15 mouse cellular contexts compared by ENCODE assay signal in the genomic region with DNA sequence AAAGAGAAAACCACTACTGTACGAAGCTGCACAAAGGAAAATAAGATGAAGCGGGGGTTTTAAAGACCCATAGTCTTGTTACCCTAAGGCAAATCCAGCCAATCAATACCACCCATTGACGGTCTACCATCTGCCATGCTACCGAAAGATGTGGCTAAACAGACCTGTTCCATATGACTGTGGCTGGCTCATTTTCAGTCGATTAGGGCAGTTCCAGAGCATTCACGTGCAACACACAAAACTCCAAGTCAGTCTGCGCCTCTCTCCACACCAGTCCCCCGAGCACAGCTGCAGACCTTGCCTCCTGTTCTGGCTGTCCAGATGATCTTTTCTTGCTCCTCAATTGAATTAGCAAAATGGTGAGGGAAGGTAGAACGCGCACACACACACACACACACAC. TPM values are rescaled to one million over a fixed set of nuclear protein-coding genes. Genes with fewer than 3 reads are reported as not detected.
DNase-seq lines count a peak whose midpoint lies in the region; ATAC-seq and TF ChIP-seq lines count a peak whose summit lies in the region.
"Had no signal": no experiment of that assay in that cellular context is flagged by ENCODE, and none has a peak within 500 bp of the region (broad histone marks: within the 10 kb centered on the region; RNA-seq: fewer than 3 reads in every experiment).

No protein-coding gene starts in this region.

- H3K4me2 ChIP-seq in forebrain, postnatal 0 days (ENCODE audit: low read depth), result no peak overlapping the region
- H3K4me2 ChIP-seq in hindbrain, embryonic 11.5 days (replicated peaks; ENCODE audit: low read depth, low read length), result no peak overlapping the region
- peak overlapping the region; percentile 15; the same call in 1 of the 2 replicates for H3K4me2 ChIP-seq in midbrain, embryonic 14.5 days (ENCODE audit: low read length)
- no peak overlapping the region for H3K4me2 ChIP-seq in kidney, embryonic 16.5 days (replicated peaks; ENCODE audit: low read depth, low read length)
- H3K4me2 ChIP-seq in liver, embryonic 12.5 days, result no peak overlapping the region
- H3K4me2 ChIP-seq: kidney, embryonic 15.5 days; limb, embryonic 13.5 days; lung, embryonic 14.5 days had no signal

- TF ChIP-seq CTCF in forebrain, postnatal 0 days (IDR thresholded peaks at IDR 0.05; ENCODE audit: low read depth), result no peak

- no peaks in the 10 kb centered on the region for H3K9me3 ChIP-seq in forebrain, embryonic 10.5 days
- H3K9me3 ChIP-seq in forebrain, postnatal 0 days (ENCODE audit: low read length), result no peaks in the 10 kb centered on the region
- H3K9me3 ChIP-seq in hindbrain, embryonic 11.5 days (ENCODE audit: control insufficient read depth, low read length), result no peaks in the 10 kb centered on the region
- H3K9me3 ChIP-seq in midbrain, embryonic 14.5 days (ENCODE audit: control insufficient read depth, low read length), result no peaks in the 10 kb centered on the region
- H3K9me3 ChIP-seq in kidney, embryonic 16.5 days (ENCODE audit: low read length), result no peaks in the 10 kb centered on the region
- H3K9me3 ChIP-seq in liver, embryonic 12.5 days (replicated peaks), result no peaks in the 10 kb centered on the region
- H3K9me3 ChIP-seq: kidney, embryonic 15.5 days; limb, embryonic 13.5 days had no signal

- WGBS in forebrain, embryonic 10.5 days, result 62% methylated on average over 10 of the region's 10 CpGs
- WGBS in forebrain, postnatal 0 days, result 50% methylated on average over 10 of the region's 10 CpGs
- 59% methylated on average over 10 of the region's 10 CpGs for WGBS in hindbrain, embryonic 11.5 days
- 38% methylated on average over 10 of the region's 10 CpGs for WGBS in midbrain, embryonic 14.5 days
- 69% methylated on average over 10 of the region's 10 CpGs for WGBS in kidney, embryonic 16.5 days
- WGBS in liver, embryonic 12.5 days (ENCODE audit: insufficient replicate concordance), result 68% methylated on average over 10 of the region's 10 CpGs

- H3K27me3 ChIP-seq in forebrain, embryonic 10.5 days (ENCODE audit: poor library complexity, severe bottlenecking), result no peaks in the 10 kb centered on the region
- no peaks in the 10 kb centered on the region for H3K27me3 ChIP-seq in forebrain, postnatal 0 days (ENCODE audit: insufficient read depth, low read length)
- H3K27me3 ChIP-seq in hindbrain, embryonic 11.5 days (ENCODE audit: control insufficient read depth, insufficient read depth, low read length), result no peaks in the 10 kb centered on the region
- no peaks in the 10 kb centered on the region for H3K27me3 ChIP-seq in midbrain, embryonic 14.5 days (ENCODE audit: control insufficient read depth, insufficient read depth, low read length)
- H3K27me3 ChIP-seq in kidney, embryonic 16.5 days (ENCODE audit: insufficient read depth, low read length), result no peaks in the 10 kb centered on the region
- H3K27me3 ChIP-seq in liver, embryonic 12.5 days (replicated peaks), result no peaks in the 10 kb centered on the region
- H3K27me3 ChIP-seq: kidney, embryonic 15.5 days had no signal

- DNase-seq in forebrain, embryonic 10.5 days (ENCODE audit: extremely low spot score, low spot score), result peak; percentile 26
- DNase-seq in forebrain, postnatal 0 days, result no peak
- DNase-seq in hindbrain, embryonic 11.5 days (ENCODE audit: low spot score), result peak; percentile 36
- peak; percentile 38 for DNase-seq in midbrain, embryonic 14.5 days
- no peak for DNase-seq in thymus, postnatal 36 days
- no peak for DNase-seq in cerebellum, adult 18-20 months
- DNase-seq: heart, postnatal 36 days; layer of hippocampus, postnatal 36 days; lung, embryonic 14.5 days had no signal

- H3K9ac ChIP-seq in forebrain, postnatal 0 days, result no peak overlapping the region
- no peak overlapping the region for H3K9ac ChIP-seq in hindbrain, embryonic 11.5 days (ENCODE audit: low read depth, low read length)
- H3K9ac ChIP-seq in midbrain, embryonic 14.5 days (replicated peaks; ENCODE audit: low read length), result no peak overlapping the region
- H3K9ac ChIP-seq in kidney, embryonic 16.5 days (replicated peaks; ENCODE audit: low read length), result no peak overlapping the region
- H3K9ac ChIP-seq in liver, embryonic 12.5 days, result no peak overlapping the region
- H3K9ac ChIP-seq: kidney, embryonic 15.5 days; limb, embryonic 13.5 days; lung, embryonic 14.5 days had no signal

- peaks cover 50% of the 10 kb centered on the region for H3K4me1 ChIP-seq in forebrain, embryonic 10.5 days
- no peaks in the 10 kb centered on the region for H3K4me1 ChIP-seq in forebrain, postnatal 0 days (ENCODE audit: insufficient read depth)
- no peaks in the 10 kb centered on the region for H3K4me1 ChIP-seq in hindbrain, embryonic 11.5 days (replicated peaks; ENCODE audit: control insufficient read depth, insufficient read depth, low read length)
- 0 out of 2 replicates have a peak, but pooled peaks cover 7% of the 10 kb centered on the region for H3K4me1 ChIP-seq in midbrain, embryonic 14.5 days (ENCODE audit: control insufficient read depth, insufficient read depth, low read length)
- H3K4me1 ChIP-seq in kidney, embryonic 16.5 days (ENCODE audit: insufficient read depth, low read length), result no peaks in the 10 kb centered on the region; the same call in 1 of the 2 replicates
- H3K4me1 ChIP-seq in liver, embryonic 12.5 days, result no peaks in the 10 kb centered on the region

- H3K36me3 ChIP-seq in forebrain, embryonic 10.5 days (replicated peaks), result no peaks in the 10 kb centered on the region
- H3K36me3 ChIP-seq in forebrain, postnatal 0 days (ENCODE audit: insufficient read depth), result no peaks in the 10 kb centered on the region
- H3K36me3 ChIP-seq in hindbrain, embryonic 11.5 days (ENCODE audit: control insufficient read depth, insufficient read depth, low read length), result no peaks in the 10 kb centered on the region
- no peaks in the 10 kb centered on the region for H3K36me3 ChIP-seq in midbrain, embryonic 14.5 days (ENCODE audit: control insufficient read depth, insufficient read depth, low read length)
- no peaks in the 10 kb centered on the region for H3K36me3 ChIP-seq in kidney, embryonic 16.5 days (ENCODE audit: insufficient read depth, low read length)
- H3K36me3 ChIP-seq in liver, embryonic 12.5 days, result no peaks in the 10 kb centered on the region
- H3K36me3 ChIP-seq: kidney, embryonic 15.5 days; limb, embryonic 13.5 days had no signal

- no peak overlapping the region for H3K4me3 ChIP-seq in forebrain, embryonic 10.5 days
- H3K4me3 ChIP-seq in forebrain, postnatal 0 days (ENCODE audit: low read depth, low read length), result no peak overlapping the region
- no peak overlapping the region for H3K4me3 ChIP-seq in hindbrain, embryonic 11.5 days (ENCODE audit: low read depth, low read length)
- H3K4me3 ChIP-seq in midbrain, embryonic 14.5 days (replicated peaks; ENCODE audit: low read depth, low read length), result no peak overlapping the region
- no peak overlapping the region for H3K4me3 ChIP-seq in kidney, embryonic 16.5 days (ENCODE audit: low read length)
- H3K4me3 ChIP-seq in liver, embryonic 12.5 days, result no peak overlapping the region
- H3K4me3 ChIP-seq: kidney, embryonic 15.5 days; limb, embryonic 13.5 days had no signal

- H3K27ac ChIP-seq in forebrain, embryonic 10.5 days, result peak overlapping the region; percentile 35; the same call in 1 of the 2 replicates
- no peak overlapping the region for H3K27ac ChIP-seq in forebrain, postnatal 0 days (ENCODE audit: low read depth, low read length)
- peak overlapping the region; percentile 47; the same call in 1 of the 2 replicates for H3K27ac ChIP-seq in hindbrain, embryonic 11.5 days (ENCODE audit: low read depth, low read length)
- peak overlapping the region; percentile 20; the same call in 1 of the 2 replicates for H3K27ac ChIP-seq in midbrain, embryonic 14.5 days (replicated peaks; ENCODE audit: low read depth, low read length)
- H3K27ac ChIP-seq in kidney, embryonic 16.5 days (ENCODE audit: low read length), result no peak overlapping the region
- H3K27ac ChIP-seq in liver, embryonic 12.5 days, result no peak overlapping the region
- H3K27ac ChIP-seq: kidney, embryonic 15.5 days; limb, embryonic 13.5 days; stomach, postnatal 0 days had no signal

- ATAC-seq in forebrain, postnatal 0 days, result no peak
- peak; percentile 63 for ATAC-seq in hindbrain, embryonic 11.5 days (ENCODE audit: low FRiP score)
- ATAC-seq in midbrain, embryonic 14.5 days (ENCODE audit: low FRiP score, low TSS enrichment), result peak; percentile 25; the same call in 1 of the 2 replicates
- no peak for ATAC-seq in kidney, embryonic 16.5 days (ENCODE audit: low FRiP score, low TSS enrichment)
- ATAC-seq in liver, embryonic 12.5 days, result no peak

RNA-seq across cellular contexts. Expression of a gene that starts 59.2 kb away (rescaled TPM):
- polyA plus RNA-seq in forebrain, embryonic 10.5 days (2016; fragmentation: Nextera tagmentation; extraction: Ambion mirVana), result 47.6 and 59.6 TPM in 2 replicates
- total RNA-seq in forebrain, postnatal 0 days (2014; rRNA removed), result 91.4 and 108 TPM in 2 replicates
- 160 and 200 TPM in 2 replicates for polyA plus RNA-seq in forebrain, postnatal 0 days (2015; fragmentation: Nextera tagmentation; extraction: Ambion mirVana)
- 325 and 335 TPM in 2 replicates for polyA plus RNA-seq in hindbrain, embryonic 11.5 days (2014; fragmentation: Nextera tagmentation; extraction: Ambion mirVana)
- polyA plus RNA-seq in midbrain, embryonic 14.5 days (2014; fragmentation: Nextera tagmentation; extraction: Ambion mirVana), result 350 and 366 TPM in 2 replicates
- 10.9 and 15.9 TPM in 2 replicates for polyA plus RNA-seq in kidney, embryonic 16.5 days (2015; fragmentation: Nextera tagmentation; extraction: Ambion mirVana)
- polyA plus RNA-seq in liver, embryonic 12.5 days (2016; fragmentation: Nextera tagmentation; extraction: Ambion mirVana), result 0.36 and 0.76 TPM in 2 replicates
- total RNA-seq: megakaryocyte-erythroid progenitor cell, adult 5-6 weeks had no signal

Comparison
In these comparisons a context has a peak if more than half of its experiments do, and no peak if none do; other contexts are left out.
1. DNase-seq: peak in forebrain, embryonic 10.5 days (single experiment), hindbrain, embryonic 11.5 days (single experiment) and midbrain, embryonic 14.5 days (single experiment); none in forebrain, postnatal 0 days (single experiment), thymus, postnatal 36 days (0 of 2) and cerebellum, adult 18-20 months (0 of 2).
2. H3K27ac ChIP-seq: peak in forebrain, embryonic 10.5 days (single experiment), hindbrain, embryonic 11.5 days (single experiment) and midbrain, embryonic 14.5 days (single experiment); none in forebrain, postnatal 0 days (single experiment), kidney, embryonic 16.5 days (single experiment) and liver, embryonic 12.5 days (single experiment).
3. ATAC-seq: peak in hindbrain, embryonic 11.5 days (single experiment) and midbrain, embryonic 14.5 days (single experiment); none in forebrain, postnatal 0 days (single experiment), kidney, embryonic 16.5 days (single experiment) and liver, embryonic 12.5 days (single experiment).